In genomic region chr11:33148338-33149087, GRCm38 (mm10) we compare ENCODE assay signal across 8 mouse cellular contexts. TPM values are rescaled to one million over a fixed set of nuclear protein-coding genes. Genes with fewer than 3 reads are reported as not detected.
DNase-seq lines count a peak whose midpoint lies in the region; ATAC-seq and TF ChIP-seq lines count a peak whose summit lies in the region.

No protein-coding gene starts in this region.

- ATAC-seq in forebrain, embryonic 11.5 days (replicated peaks; ENCODE audit: low FRiP score), result peak; percentile 69
- ATAC-seq in heart, embryonic 16.5 days (replicated peaks; ENCODE audit: extremely low read depth, insufficient read depth, low FRiP score), result peak; percentile 49
- peak; percentile 59 for ATAC-seq in liver, embryonic 14.5 days (ENCODE audit: insufficient read depth)
- ATAC-seq in neural tube, embryonic 13.5 days (ENCODE audit: low read depth), result peak; percentile 65

- H3K4me3 ChIP-seq in forebrain, embryonic 11.5 days (ENCODE audit: low read depth, low read length), result peak overlapping the region; percentile 52
- peak overlapping the region; percentile 75 for H3K4me3 ChIP-seq in heart, embryonic 16.5 days (ENCODE audit: low read length)
- H3K4me3 ChIP-seq in liver, embryonic 14.5 days (ENCODE audit: insufficient read depth in 1 of 2, low read depth in 2 of 2, low read length in 2 of 2), result peak overlapping the region; percentile 16 to 46
- peak overlapping the region; percentile 67 for H3K4me3 ChIP-seq in neural tube, embryonic 13.5 days

- 0 out of 2 replicates have a peak overlapping the region, but pooled peaks have one; percentile 6 for H3K27ac ChIP-seq in forebrain, embryonic 11.5 days (ENCODE audit: low read depth, low read length)
- peak overlapping the region; percentile 98 for H3K27ac ChIP-seq in heart, embryonic 16.5 days (ENCODE audit: low read length)
- H3K27ac ChIP-seq in liver, embryonic 14.5 days, result no peak overlapping the region
- peak overlapping the region; percentile 88 for H3K27ac ChIP-seq in neural tube, embryonic 13.5 days (replicated peaks)

- H3K27me3 ChIP-seq in forebrain, embryonic 11.5 days (ENCODE audit: control insufficient read depth, insufficient read depth, low read length), result peaks cover 29% of the 10 kb centered on the region
- H3K27me3 ChIP-seq in heart, embryonic 16.5 days (ENCODE audit: control insufficient read depth, insufficient read depth, low read length), result no peaks in the 10 kb centered on the region; the same call in 1 of the 2 replicates
- H3K27me3 ChIP-seq in liver, embryonic 14.5 days (ENCODE audit: control insufficient read depth, insufficient read depth, low read length), result peaks cover 48% of the 10 kb centered on the region
- peaks cover 21% of the 10 kb centered on the region for H3K27me3 ChIP-seq in neural tube, embryonic 13.5 days

- peaks cover 15% of the 10 kb centered on the region; the same call in 1 of the 2 replicates for H3K4me1 ChIP-seq in forebrain, embryonic 11.5 days (replicated peaks; ENCODE audit: control insufficient read depth, insufficient read depth, low read length)
- peaks cover 30% of the 10 kb centered on the region for H3K4me1 ChIP-seq in heart, embryonic 16.5 days (ENCODE audit: control insufficient read depth, insufficient read depth, low read length)
- no peaks in the 10 kb centered on the region for H3K4me1 ChIP-seq in liver, embryonic 14.5 days (replicated peaks; ENCODE audit: control insufficient read depth in 2 of 2, insufficient read depth in 2 of 2, low read length in 1 of 2)
- peaks cover 45% of the 10 kb centered on the region for H3K4me1 ChIP-seq in neural tube, embryonic 13.5 days (replicated peaks)

- TF ChIP-seq EP300 in liver, embryonic 14.5 days (IDR thresholded peaks at IDR 0.05; ENCODE audit: low read depth), result no peak

- peak; percentile 78 for TF ChIP-seq CTCF in liver, embryonic 14.5 days (IDR thresholded peaks at IDR 0.05; ENCODE audit: low read depth)

- H3K4me2 ChIP-seq in forebrain, embryonic 11.5 days (ENCODE audit: low read depth, low read length, severe bottlenecking), result peak overlapping the region; percentile 89
- H3K4me2 ChIP-seq in heart, embryonic 16.5 days (ENCODE audit: low read depth, low read length), result peak overlapping the region; percentile 94
- peak overlapping the region; percentile 57 for H3K4me2 ChIP-seq in liver, embryonic 14.5 days (ENCODE audit: low read depth)
- H3K4me2 ChIP-seq in neural tube, embryonic 13.5 days, result peak overlapping the region; percentile 86

- DNase-seq in ES-CJ7 (ENCODE audit: low read depth, low spot score), result peak; percentile 94
- DNase-seq in c-Kit-positive CD71-negative TER-119-negative erythroid progenitor cells, embryonic 14.5 days (ENCODE audit: low read depth), result peak; percentile 75
- DNase-seq in forebrain, embryonic 11.5 days (ENCODE audit: low spot score), result peak; percentile 87
- peak; percentile 88 for DNase-seq in kidney, postnatal 14 days
- peak; percentile 31 to 52 (median 51) for DNase-seq in liver, embryonic 14.5 days (ENCODE audit: low read depth in 3 of 3, low spot score in 3 of 3)
- DNase-seq in testis, postnatal 10 days (ENCODE audit: low spot score), result peak; percentile 78

- H3K9me3 ChIP-seq in forebrain, embryonic 11.5 days (ENCODE audit: control insufficient read depth, low read length), result no peaks in the 10 kb centered on the region
- no peaks in the 10 kb centered on the region for H3K9me3 ChIP-seq in heart, embryonic 16.5 days (replicated peaks; ENCODE audit: control insufficient read depth, low read length)
- no peaks in the 10 kb centered on the region for H3K9me3 ChIP-seq in liver, embryonic 14.5 days (ENCODE audit: control insufficient read depth, low read length)
- H3K9me3 ChIP-seq in neural tube, embryonic 13.5 days, result no peaks in the 10 kb centered on the region

- WGBS in forebrain, embryonic 11.5 days, result 6% methylated on average over 23 of the region's 23 CpGs
- WGBS in heart, embryonic 16.5 days, result 6% methylated on average over 23 of the region's 23 CpGs
- WGBS in liver, embryonic 14.5 days (ENCODE audit: insufficient replicate concordance), result 6% methylated on average over 23 of the region's 23 CpGs
- 6% methylated on average over 23 of the region's 23 CpGs for WGBS in neural tube, embryonic 13.5 days

- H3K36me3 ChIP-seq in forebrain, embryonic 11.5 days (ENCODE audit: control insufficient read depth, insufficient read depth, low read length), result peaks cover 8% of the 10 kb centered on the region; the same call in 1 of the 2 replicates
- H3K36me3 ChIP-seq in heart, embryonic 16.5 days (ENCODE audit: control insufficient read depth, insufficient read depth), result peaks cover 18% of the 10 kb centered on the region
- H3K36me3 ChIP-seq in liver, embryonic 14.5 days (replicated peaks; ENCODE audit: control insufficient read depth, insufficient read depth, low read depth), result peaks cover 28% of the 10 kb centered on the region
- peaks cover 40% of the 10 kb centered on the region for H3K36me3 ChIP-seq in neural tube, embryonic 13.5 days

- peak overlapping the region; percentile 57; the same call in 1 of the 2 replicates for H3K9ac ChIP-seq in forebrain, embryonic 11.5 days (ENCODE audit: low read length)
- peak overlapping the region; percentile 83 for H3K9ac ChIP-seq in heart, embryonic 16.5 days (ENCODE audit: low read length)
- no peak overlapping the region for H3K9ac ChIP-seq in liver, embryonic 14.5 days (replicated peaks)
- H3K9ac ChIP-seq in neural tube, embryonic 13.5 days, result peak overlapping the region; percentile 83

RNA-seq across cellular contexts. Expression of gene Fgf18, which starts 1.3 kb away (rescaled TPM):
- polyA plus RNA-seq in forebrain, embryonic 11.5 days (2014; fragmentation: Nextera tagmentation; extraction: Ambion mirVana), result 2.7 and 4.1 TPM in 2 replicates
- polyA plus RNA-seq in heart, embryonic 16.5 days (2015; fragmentation: Nextera tagmentation; extraction: Ambion mirVana), result 9.2 and 11.5 TPM in 2 replicates
- 0.05 and 0.12 TPM in 2 replicates for polyA plus RNA-seq in liver, embryonic 14.5 days (2012; rRNA removed)
- 0.27 TPM in 1 of 2 replicates, not detected in the other for polyA plus RNA-seq in liver, embryonic 14.5 days (2014; fragmentation: Nextera tagmentation; extraction: Ambion mirVana)
- polyA plus RNA-seq in neural tube, embryonic 13.5 days (2015; fragmentation: Nextera tagmentation; extraction: Ambion mirVana), result 10.1 and 10.8 TPM in 2 replicates

RNA-seq across cellular contexts. Expression of gene Npm1, which starts 14.5 kb away (rescaled TPM):
- polyA plus RNA-seq in forebrain, embryonic 11.5 days (2014; fragmentation: Nextera tagmentation; extraction: Ambion mirVana), result 1,065 and 1,104 TPM in 2 replicates
- 424 and 467 TPM in 2 replicates for polyA plus RNA-seq in heart, embryonic 16.5 days (2015; fragmentation: Nextera tagmentation; extraction: Ambion mirVana)
- 294 and 703 TPM in 2 replicates for polyA plus RNA-seq in liver, embryonic 14.5 days (2012; rRNA removed)
- 654 and 676 TPM in 2 replicates for polyA plus RNA-seq in liver, embryonic 14.5 days (2014; fragmentation: Nextera tagmentation; extraction: Ambion mirVana)
- 495 and 526 TPM in 2 replicates for polyA plus RNA-seq in neural tube, embryonic 13.5 days (2015; fragmentation: Nextera tagmentation; extraction: Ambion mirVana)

RNA-seq across cellular contexts. Expression of gene Tlx3, which starts 54.9 kb away (rescaled TPM):
- polyA plus RNA-seq in forebrain, embryonic 11.5 days (2014; fragmentation: Nextera tagmentation; extraction: Ambion mirVana), result not detected in 2 replicates
- not detected in 2 replicates for polyA plus RNA-seq in heart, embryonic 16.5 days (2015; fragmentation: Nextera tagmentation; extraction: Ambion mirVana)
- not detected in 2 replicates for polyA plus RNA-seq in liver, embryonic 14.5 days (2012; rRNA removed)
- not detected in 2 replicates for polyA plus RNA-seq in liver, embryonic 14.5 days (2014; fragmentation: Nextera tagmentation; extraction: Ambion mirVana)
- 53.2 and 55.7 TPM in 2 replicates for polyA plus RNA-seq in neural tube, embryonic 13.5 days (2015; fragmentation: Nextera tagmentation; extraction: Ambion mirVana)

Comparison
In these comparisons a context has a peak if more than half of its experiments do, and no peak if none do; other contexts are left out.
1. RNA of gene Tlx3, which starts 54.9 kb away (polyA plus RNA-seq): 53.2 to 55.7 TPM in neural tube, embryonic 13.5 days; not detected in forebrain, embryonic 11.5 days, not detected in heart, embryonic 16.5 days and not detected in liver, embryonic 14.5 days; every median in the first group is over 10 times any median in the second.
2. Peak in every context shown above with its lines, with median percentiles within 50 percentile points of each other: DNase-seq, ATAC-seq, H3K4me2 ChIP-seq and H3K4me3 ChIP-seq.